Mouse (Mus musculus): ENCODE measurements at regions not wholly inside any gene's neighbourhood (a gene's known extent, or its start where the extent isn't known, plus 50 kb on each side); places are given as distances from the start of the nearest gene placed in this dataset.

- 9% methylated on average over 13 of the region's 13 CpGs for WGBS
- Histone ChIP-seq H3K4me3 (replicated peaks; ENCODE audit: control insufficient read depth, low read depth, low read length) (no peak overlapping the region), H3K27ac (ENCODE audit: control insufficient read depth, insufficient read depth, low read depth, low read length, poor library complexity) (no peak overlapping the region), H3K4me1 (ENCODE audit: control insufficient read depth, insufficient read depth, low read length) (no peaks in the 10 kb centered on the region)
- TF ChIP-seq CTCF (IDR thresholded peaks at IDR 0.05; ENCODE audit: control insufficient read depth, insufficient read depth, low read length) (peak; percentile 38; the same call in 1 of the 2 replicates), POLR2A (IDR thresholded peaks at IDR 0.05; ENCODE audit: borderline replicate concordance, control insufficient read depth, low read depth, low read length) (no peak)
Observed at GRCm38 (mm10) chr10:83819266-83819949, 96.7 kb downstream of the 1500009L16Rik start.

DNA sequence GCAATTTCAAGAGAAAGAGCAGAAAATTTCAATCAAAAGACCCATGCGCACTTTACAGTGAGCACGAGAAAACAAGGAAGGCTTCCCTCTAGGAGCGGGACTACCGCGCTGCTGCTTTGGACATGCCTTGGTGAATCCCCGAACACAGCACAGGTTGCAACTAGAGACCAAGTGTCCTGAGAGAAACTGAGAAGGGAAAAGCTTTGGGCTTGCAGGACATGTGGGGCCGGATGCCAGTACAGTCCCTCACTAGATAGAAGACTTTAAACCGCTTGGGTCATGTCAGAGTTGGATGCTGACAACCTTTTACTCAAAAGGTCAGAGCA is 97.2 kb downstream of the 1500009L16Rik start:
- no peak overlapping the region for H3K27ac ChIP-seq (ENCODE audit: control insufficient read depth, insufficient read depth, low read depth, low read length, poor library complexity)
- TF ChIP-seq CTCF (IDR thresholded peaks at IDR 0.05; ENCODE audit: control insufficient read depth, insufficient read depth, low read length) = no peak
- 76% methylated on average over 8 of the region's 8 CpGs for WGBS
- no peaks in the 10 kb centered on the region for H3K4me1 ChIP-seq (ENCODE audit: control insufficient read depth, insufficient read depth, low read length)
- H3K4me3 ChIP-seq (replicated peaks; ENCODE audit: control insufficient read depth, low read depth, low read length) = no peak overlapping the region

GRCm38 (mm10) chr10:83821089-83821488 is 98.4 kb downstream of the 1500009L16Rik start:
- H3K4me1 ChIP-seq (ENCODE audit: control insufficient read depth, insufficient read depth, low read length) = no peaks in the 10 kb centered on the region
- H3K4me3 ChIP-seq (replicated peaks; ENCODE audit: control insufficient read depth, low read depth, low read length) = no peak overlapping the region
- no peak for TF ChIP-seq POLR2A (IDR thresholded peaks at IDR 0.05; ENCODE audit: borderline replicate concordance, control insufficient read depth, low read depth, low read length)
- no peak overlapping the region for H3K27ac ChIP-seq (ENCODE audit: control insufficient read depth, insufficient read depth, low read depth, low read length, poor library complexity)
- WGBS = 69% methylated on average over 10 of the region's 10 CpGs

- TF ChIP-seq POLR2A (IDR thresholded peaks at IDR 0.05; ENCODE audit: borderline replicate concordance, control insufficient read depth, low read depth, low read length) = no peak
- Histone ChIP-seq H3K4me3 (replicated peaks; ENCODE audit: control insufficient read depth, low read depth, low read length) (no peak overlapping the region), H3K27ac (ENCODE audit: control insufficient read depth, insufficient read depth, low read depth, low read length, poor library complexity) (no peak overlapping the region), H3K4me1 (ENCODE audit: control insufficient read depth, insufficient read depth, low read length) (no peaks in the 10 kb centered on the region)
- 77% methylated on average over 5 of the region's 5 CpGs for WGBS
Observed at GRCm38 (mm10) chr10:83826105-83826504, 103.4 kb downstream of the 1500009L16Rik start.

DNA sequence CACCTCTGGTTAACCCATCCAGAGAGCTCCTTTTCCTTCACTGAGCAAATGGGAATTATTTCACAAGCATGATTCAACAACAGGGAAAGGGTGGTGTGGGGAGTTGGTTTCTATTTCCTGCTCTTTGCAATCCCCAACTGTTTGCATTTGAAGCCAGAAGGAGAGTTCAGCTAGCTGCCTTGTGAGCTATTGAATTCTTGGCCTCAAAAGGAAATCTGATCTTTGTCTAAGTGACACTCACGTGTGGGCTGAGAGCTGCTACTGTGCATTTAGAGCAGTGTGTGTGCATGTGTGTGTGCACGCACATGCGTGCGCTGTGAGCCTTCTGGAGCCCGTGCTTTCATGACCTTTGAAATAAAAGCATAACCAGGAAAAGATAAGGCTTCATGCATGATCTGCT is 113.7 kb downstream of the 1500009L16Rik start:
- Histone ChIP-seq H3K27ac (ENCODE audit: control insufficient read depth, insufficient read depth, low read depth, low read length, poor library complexity) (no peak overlapping the region), H3K4me3 (replicated peaks; ENCODE audit: control insufficient read depth, low read depth, low read length) (no peak overlapping the region), H3K4me1 (ENCODE audit: control insufficient read depth, insufficient read depth, low read length) (no peaks in the 10 kb centered on the region)
- WGBS = 75% methylated on average over 5 of the region's 5 CpGs
- TF ChIP-seq POLR2A (IDR thresholded peaks at IDR 0.05; ENCODE audit: borderline replicate concordance, control insufficient read depth, low read depth, low read length) (no peak), CTCF (IDR thresholded peaks at IDR 0.05; ENCODE audit: control insufficient read depth, insufficient read depth, low read length) (no peak)

GRCm38 (mm10) chr10:83840226-83840625 is 117.6 kb downstream of the 1500009L16Rik start:
- no peaks in the 10 kb centered on the region for H3K4me1 ChIP-seq (ENCODE audit: control insufficient read depth, insufficient read depth, low read length)
- no peak overlapping the region for H3K4me3 ChIP-seq (replicated peaks; ENCODE audit: control insufficient read depth, low read depth, low read length)
- no peak overlapping the region for H3K27ac ChIP-seq (ENCODE audit: control insufficient read depth, insufficient read depth, low read depth, low read length, poor library complexity)
- TF ChIP-seq CTCF (IDR thresholded peaks at IDR 0.05; ENCODE audit: control insufficient read depth, insufficient read depth, low read length) (no peak), POLR2A (IDR thresholded peaks at IDR 0.05; ENCODE audit: borderline replicate concordance, control insufficient read depth, low read depth, low read length) (no peak)
- 56% methylated on average over 3 of the region's 3 CpGs for WGBS

DNA sequence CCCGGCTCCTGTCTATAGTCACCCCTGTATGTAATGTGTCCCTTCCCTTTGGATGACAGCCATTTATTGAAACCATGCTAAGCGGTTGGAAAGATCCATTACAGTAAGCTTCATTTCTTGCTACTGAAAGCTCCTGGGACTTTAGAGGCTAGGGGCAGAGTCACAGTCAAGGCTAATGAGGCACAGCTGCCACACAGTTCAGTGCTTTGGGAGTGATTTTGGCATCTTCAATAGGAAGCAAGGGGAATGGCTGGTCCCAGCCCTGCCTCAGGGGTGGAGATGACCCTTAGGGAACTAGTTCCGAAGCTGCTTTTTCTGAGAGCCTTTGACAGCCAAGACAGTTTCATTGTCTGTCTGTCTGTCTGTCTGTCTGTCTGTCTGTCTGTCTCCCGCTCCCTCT is 128.2 kb downstream of the 1500009L16Rik start:
- H3K4me1 ChIP-seq (ENCODE audit: control insufficient read depth, insufficient read depth, low read length) = no peaks in the 10 kb centered on the region
- H3K27ac ChIP-seq (ENCODE audit: control insufficient read depth, insufficient read depth, low read depth, low read length, poor library complexity) = no peak overlapping the region
- H3K4me3 ChIP-seq (replicated peaks; ENCODE audit: control insufficient read depth, low read depth, low read length) = no peak overlapping the region
- 90% methylated on average over 4 of the region's 4 CpGs for whole genome bisulfite sequencing
- TF ChIP-seq POLR2A (IDR thresholded peaks at IDR 0.05; ENCODE audit: borderline replicate concordance, control insufficient read depth, low read depth, low read length) = no peak
- no peak for TF ChIP-seq CTCF (IDR thresholded peaks at IDR 0.05; ENCODE audit: control insufficient read depth, insufficient read depth, low read length)

DNA sequence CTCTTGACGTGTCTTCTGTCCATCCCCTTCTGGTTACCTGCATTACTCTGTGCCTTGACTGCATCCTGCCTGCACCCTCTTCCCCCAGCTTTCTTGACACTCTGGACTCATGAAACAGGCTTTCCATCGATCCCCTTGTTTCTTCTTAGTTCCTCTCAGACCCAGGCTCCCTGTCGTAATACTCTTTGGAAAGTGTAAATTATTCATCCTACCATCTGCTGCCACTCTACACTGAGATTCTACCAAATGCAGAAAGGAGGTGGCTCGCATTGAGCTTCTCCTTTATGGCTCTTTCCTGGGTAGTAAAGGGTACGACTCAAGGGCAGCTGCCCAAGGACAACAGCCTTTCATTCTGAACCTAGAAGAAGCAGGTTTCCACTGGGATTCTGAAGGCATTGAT is 129.5 kb downstream of the 1500009L16Rik start:
- H3K4me3 ChIP-seq (replicated peaks; ENCODE audit: control insufficient read depth, low read depth, low read length) = no peak overlapping the region
- H3K4me1 ChIP-seq (ENCODE audit: control insufficient read depth, insufficient read depth, low read length) = no peaks in the 10 kb centered on the region
- no peak overlapping the region for H3K27ac ChIP-seq (ENCODE audit: control insufficient read depth, insufficient read depth, low read depth, low read length, poor library complexity)
- 87% methylated on average over 5 of the region's 5 CpGs for WGBS
- TF ChIP-seq CTCF (IDR thresholded peaks at IDR 0.05; ENCODE audit: control insufficient read depth, insufficient read depth, low read length) = no peak
- no peak for TF ChIP-seq POLR2A (IDR thresholded peaks at IDR 0.05; ENCODE audit: borderline replicate concordance, control insufficient read depth, low read depth, low read length)

DNA sequence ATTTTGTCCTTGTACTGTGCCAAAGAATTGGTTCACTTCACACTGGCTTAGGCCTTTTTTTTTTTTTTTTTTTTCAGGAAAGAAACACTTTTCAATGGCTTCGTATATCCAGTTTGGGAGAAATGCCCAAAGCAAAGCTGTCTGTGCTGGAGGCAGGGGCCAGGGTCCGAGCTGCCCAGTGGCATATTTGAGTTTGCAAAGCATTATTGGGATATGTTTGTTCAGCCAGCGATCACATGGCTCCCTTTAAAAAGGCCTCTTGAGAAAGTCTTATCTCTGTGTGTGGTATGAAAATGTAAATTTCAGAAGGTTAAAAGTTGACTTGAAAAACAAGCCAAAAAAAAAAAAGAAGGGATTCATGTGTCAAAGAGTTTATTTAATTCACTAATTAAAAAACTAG is 130.1 kb downstream of the 1500009L16Rik start:
- WGBS = 69% methylated on average over 3 of the region's 3 CpGs
- Histone ChIP-seq H3K27ac (ENCODE audit: control insufficient read depth, insufficient read depth, low read depth, low read length, poor library complexity) (no peak overlapping the region), H3K4me1 (ENCODE audit: control insufficient read depth, insufficient read depth, low read length) (peaks cover 2% of the 10 kb centered on the region; the same call in 1 of the 2 replicates), H3K4me3 (replicated peaks; ENCODE audit: control insufficient read depth, low read depth, low read length) (no peak overlapping the region)
- TF ChIP-seq POLR2A (IDR thresholded peaks at IDR 0.05; ENCODE audit: borderline replicate concordance, control insufficient read depth, low read depth, low read length) (no peak), CTCF (IDR thresholded peaks at IDR 0.05; ENCODE audit: control insufficient read depth, insufficient read depth, low read length) (no peak)

Measured in bone marrow, adult 2 months (tissue).